Mouse (Mus musculus): Measurements from ENCODE around the gene Klf15. TPM values are rescaled to one million over a fixed set of nuclear protein-coding genes. Genes with fewer than 3 reads are reported as not detected.

Gene Klf15
- total RNA-seq, 2 experiments from 2014 or later = 14.8 to 42.1 TPM

DNA sequence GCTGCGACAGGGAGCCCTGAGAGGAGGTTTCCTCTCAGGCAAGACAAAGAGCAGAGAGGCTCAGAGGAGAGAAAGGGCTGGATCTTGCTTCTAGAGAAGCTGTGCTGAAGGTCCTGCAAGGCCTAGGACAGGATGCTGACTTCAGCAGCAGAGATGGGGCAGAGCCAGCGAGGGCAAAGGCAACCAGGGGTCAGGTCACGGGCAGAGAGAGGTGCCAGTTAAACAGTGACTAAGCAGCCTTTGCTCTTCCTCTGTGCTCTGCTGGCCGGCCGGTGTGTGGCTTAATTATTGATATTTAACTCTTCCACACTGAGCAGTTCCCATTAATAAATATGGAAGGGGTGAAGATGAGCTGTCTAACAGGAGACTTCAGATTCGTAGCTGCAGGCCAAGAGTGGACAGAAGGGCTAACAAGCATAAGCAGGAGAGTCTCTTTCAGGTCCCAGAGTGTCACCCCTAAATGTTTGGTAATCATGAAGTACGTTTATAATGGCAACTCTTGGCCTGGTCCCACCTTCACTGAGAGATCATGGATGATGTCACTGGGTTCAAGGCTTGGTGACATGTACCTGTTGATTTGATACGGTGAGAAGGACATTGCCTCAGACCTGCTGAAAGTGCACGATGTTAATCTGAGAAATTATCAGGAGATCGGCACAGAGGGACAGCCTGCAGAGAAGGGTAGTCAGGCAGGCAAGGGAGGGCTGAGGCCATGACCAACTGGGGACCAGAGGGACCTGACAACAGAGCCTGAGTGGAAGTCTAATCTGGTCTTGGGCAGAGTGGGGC, 29.8 kb downstream of the Klf15 start:
- DNase-seq = peak; percentile 67

DNA sequence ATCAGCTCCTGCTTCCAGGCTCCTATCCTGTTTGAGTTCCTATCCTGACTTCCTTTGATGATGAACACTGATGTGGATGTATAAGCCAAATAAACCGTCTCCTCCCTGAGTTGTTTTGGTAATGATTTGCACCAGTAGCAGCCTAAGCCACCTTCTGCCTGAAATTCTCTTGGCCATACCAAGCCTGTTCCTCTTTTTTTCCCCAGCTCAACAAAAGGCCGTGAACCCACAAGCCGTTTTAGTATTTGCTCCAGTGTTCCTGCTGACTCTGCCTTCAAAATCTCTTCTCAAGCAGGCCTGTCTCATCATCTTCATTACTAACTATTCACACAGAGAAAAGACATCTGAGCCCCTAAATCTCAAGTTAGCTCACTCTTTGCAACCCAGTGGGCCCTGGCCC, 31.8 kb downstream of the Klf15 start:
- DNase-seq = no peak

DNA sequence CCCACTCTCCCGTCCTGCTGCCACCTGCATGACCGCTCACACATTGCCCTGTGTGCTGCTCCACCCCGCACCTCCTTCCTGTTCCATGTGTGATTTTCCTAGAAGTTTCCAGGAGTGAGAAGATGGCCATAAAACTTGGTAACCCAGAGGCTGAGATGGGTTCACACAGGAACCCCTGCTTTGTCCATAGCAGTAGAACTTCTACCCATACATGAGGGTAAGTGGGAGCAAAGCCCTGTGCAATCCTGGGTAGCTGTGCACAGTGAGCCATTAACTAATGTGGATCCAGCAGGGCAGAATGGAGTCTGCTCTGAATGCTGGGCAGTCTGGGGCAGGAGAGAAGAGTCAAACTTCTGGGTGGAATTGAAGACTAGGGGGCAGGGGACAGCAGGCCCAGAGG, 32.2 kb downstream of the Klf15 start:
- no peak for DNase-seq

DNA sequence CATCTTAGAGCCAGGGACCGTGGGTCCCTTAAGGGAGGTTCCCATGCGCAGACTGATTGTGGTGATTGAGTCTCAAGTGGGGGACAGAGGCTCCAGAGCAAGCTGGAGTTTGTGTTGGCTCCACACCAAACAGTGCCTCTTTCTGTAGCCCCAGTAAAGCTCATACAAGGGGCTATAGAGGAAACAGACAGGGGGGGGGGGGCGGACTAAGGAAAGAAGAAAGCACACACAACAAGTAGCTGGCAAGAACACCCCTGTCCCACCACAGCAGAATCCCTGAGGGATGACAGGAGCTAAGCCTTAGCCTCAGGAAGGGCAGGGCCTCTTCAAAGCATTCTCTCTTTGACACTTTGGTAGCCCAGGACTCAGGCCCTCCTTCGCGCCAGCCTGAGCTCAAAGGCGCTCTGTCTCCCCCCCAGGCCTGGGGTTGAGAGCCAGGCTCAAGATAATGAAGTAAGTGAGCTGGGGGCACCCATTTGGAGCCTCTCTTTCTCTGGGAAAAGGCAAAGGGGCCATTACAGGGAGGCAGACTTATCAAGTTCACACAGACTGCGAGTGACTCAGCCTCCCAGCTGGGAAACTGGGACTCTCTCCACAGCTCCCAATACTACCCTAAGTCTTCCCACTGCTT, 33.0 kb downstream of the Klf15 start:
- DNase-seq = no peak

DNA sequence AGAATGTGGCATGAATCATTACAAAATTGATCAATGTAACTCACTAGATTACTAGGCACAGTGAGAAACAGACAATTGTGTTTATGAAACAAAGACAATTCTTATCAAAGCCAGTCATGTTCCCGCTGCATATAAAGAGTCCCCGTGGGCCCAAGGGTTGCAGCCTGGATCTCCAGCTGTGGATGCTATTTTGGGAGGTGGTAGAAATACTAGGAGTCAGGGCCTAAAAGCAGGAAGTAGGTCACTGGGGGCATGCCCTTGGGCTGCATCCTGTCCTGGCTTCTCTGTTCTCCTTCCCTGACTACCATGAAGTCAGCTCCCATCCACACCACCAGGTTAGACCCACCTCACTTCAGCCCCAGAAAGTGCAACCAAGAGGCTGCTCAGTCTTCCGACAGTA, 33.8 kb downstream of the Klf15 start:
- no peak for DNase-seq

DNA sequence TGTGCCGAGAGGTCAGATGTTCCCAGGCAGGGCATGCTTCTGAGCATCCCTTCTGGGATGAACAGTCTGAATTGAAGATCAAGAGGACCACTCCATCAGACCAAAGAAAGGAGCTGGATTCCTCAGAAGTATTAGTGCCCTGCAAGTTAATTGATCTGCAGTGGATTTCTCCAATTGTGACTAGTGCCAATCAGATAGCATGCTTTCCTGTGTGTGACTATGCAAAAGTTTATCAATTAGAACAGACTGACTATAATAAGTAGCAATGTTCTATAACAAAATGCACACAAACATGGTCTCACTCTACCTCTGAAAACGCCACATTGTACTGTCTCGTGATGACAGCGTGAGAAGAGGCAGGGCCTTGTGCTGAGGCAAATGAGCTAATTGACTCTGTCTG, 37.1 kb downstream of the Klf15 start:
- no peak for DNase-seq

DNA sequence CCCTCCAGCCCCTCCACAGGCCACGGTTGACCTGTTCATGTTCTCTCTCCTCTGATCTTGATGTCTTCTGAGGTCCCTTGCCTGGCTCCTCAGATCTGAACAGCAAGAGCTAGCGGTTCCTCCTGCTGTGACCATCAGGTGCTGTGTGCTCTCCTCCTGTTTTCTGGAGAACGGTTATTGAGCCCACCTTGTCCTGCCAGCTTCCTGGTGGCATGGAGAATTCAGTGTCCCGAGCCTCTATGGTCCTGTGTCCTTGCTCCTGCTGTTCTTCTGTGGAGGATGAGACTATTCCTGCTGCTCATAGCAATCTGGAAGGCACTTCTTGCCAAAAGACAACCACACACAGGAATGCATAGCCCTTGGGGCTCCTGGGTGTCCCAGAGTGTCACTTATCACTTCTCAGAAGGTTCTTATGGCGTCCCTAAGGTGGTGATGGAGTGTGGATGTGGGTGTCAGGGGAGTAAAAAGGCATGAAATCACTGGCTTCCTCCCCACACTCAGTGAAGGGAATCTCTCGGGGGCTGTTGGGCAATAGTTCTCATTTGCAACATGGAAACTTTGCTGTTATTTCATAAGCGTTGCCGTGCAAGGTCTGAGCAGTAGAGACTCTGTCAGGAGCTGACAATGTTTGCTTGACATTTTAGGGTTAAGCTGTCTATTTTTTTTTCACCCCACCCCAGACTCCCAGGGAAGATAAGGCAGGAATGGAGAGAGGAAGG, 39.0 kb downstream of the Klf15 start:
- DNase-seq = peak; percentile 61

DNA sequence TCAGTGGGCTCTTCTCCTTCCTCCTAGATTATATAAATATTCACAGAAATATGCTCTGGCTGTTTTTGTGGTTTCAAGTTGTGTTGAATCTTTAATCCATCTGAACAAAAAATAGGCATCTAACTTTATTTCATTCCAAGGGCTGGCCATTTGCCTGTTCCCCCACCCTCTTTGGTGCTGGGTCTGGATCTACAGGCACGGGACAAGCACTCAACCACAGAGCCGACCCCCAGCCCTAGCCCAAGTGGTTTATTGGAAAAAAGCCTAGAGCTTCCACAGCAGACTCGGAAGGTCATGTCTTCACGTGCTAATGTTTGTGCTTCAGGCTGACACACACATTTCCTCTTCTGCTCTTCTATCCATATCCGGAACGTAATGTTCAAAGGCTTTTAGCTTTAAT, 43.5 kb downstream of the Klf15 start:
- DNase-seq = no peak

DNA sequence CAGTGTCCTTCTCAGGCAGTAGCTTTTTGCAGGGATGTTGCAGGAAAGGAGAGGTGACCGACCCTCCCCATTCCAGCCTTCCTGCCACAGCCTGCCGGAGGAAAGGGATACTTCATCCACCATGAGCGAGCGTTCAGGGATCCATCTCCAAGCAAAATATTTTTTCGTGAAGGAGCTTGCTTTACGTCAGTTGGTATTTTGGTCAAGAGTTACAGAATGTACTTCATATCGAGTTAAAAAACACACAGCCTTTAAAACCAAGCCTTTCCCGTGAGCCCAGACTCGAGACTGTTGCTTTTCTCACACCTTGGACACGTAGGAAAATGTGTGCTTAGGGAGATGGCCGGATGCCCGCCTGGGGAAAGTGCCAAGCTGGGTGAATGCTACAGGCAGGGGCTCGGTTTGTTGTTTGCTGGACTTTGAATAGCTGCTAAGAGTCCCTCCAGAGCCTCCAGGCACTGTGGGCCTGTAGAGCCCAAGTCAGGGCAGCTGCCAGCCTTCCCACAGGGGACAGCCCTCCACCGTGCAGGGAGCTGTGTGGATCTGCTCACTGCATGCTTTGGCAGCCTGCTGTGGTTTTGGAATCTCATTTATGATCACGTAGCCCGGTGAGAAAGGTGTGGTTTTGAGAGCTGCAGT, 44.4 kb downstream of the Klf15 start:
- DNase-seq = peak; percentile 88

DNA sequence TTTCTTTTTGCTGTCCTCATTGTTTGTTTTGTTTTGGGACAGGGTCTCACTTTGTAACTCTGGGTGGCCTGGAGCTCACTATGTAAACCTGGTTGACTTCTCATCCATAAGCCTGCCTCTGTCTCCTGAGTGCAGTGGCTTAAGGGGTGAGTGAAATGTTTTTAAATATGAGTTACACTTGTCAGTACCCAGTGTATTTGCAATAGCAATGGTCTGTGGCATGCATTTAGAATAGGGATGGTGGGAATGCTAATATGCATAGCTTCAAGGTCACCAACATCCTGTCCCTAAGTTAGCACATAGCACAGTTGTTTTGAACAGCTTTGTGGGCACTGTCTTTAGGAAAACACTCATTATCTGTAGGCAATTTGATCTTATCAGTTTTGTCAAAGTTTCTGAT, 45.1 kb downstream of the Klf15 start:
- no peak for DNase-seq

DNA sequence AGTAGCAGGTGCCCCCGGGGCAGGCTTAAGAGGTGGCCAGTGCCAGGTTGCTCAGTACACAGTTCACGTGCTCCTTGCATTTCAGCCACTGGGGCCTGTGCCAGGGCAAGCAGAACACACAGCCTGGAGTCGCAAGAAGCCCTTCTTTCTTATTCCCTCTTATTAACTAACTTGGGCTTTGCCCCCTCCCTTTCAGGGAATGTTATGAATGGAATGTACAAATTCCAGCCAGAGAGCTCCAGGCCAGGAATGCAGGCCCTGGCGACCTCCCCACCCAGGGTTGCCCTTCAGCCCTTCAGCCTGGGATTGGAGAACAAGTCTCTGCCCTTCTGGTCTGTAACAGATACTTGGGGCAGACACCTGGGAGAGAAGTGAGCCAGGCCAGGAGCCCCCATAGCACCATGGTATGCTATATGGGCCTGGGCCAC, 45.8 kb downstream of the Klf15 start:
- DNase-seq = peak; percentile 77

DNA sequence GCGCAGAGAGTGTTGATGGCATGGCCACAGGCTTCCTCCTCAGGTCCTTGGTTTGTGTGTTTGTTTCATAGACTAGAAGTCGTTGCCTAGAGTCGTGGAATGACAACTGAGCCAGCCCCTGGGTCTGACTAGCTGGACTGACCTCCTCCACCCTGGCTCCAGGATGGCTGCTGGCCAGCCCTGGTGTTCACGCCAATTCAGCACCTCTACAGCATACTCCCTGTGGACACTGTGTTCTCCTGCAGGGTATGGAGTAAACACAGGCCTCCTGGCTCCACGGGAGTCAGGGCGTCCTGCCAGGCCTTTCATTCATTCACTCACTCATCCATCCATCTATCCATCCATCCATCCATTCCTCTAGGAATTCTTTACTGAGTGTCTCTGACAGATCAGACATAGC, 46.7 kb downstream of the Klf15 start:
- DNase-seq = peak; percentile 85

DNA sequence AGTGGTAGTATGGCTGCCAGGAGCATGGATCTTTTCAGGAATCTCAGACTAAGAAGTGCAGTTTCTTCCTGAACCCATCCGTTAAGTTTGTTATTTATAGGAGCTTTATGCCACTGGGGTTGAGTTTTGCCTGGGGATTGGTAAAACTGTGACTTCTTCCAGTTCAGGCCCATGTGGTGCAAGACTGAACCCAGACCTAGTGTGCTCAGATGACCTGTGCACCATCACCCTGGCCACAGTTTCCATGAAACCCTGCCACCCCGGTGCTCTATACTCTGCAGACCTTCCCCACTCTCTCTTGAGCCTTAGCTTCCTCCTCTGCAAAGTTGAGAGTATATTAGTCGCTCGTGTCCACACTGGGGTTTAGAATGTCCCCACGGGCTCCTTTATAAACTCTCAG, 50.0 kb downstream of the Klf15 start:
- no peak for DNase-seq

DNA sequence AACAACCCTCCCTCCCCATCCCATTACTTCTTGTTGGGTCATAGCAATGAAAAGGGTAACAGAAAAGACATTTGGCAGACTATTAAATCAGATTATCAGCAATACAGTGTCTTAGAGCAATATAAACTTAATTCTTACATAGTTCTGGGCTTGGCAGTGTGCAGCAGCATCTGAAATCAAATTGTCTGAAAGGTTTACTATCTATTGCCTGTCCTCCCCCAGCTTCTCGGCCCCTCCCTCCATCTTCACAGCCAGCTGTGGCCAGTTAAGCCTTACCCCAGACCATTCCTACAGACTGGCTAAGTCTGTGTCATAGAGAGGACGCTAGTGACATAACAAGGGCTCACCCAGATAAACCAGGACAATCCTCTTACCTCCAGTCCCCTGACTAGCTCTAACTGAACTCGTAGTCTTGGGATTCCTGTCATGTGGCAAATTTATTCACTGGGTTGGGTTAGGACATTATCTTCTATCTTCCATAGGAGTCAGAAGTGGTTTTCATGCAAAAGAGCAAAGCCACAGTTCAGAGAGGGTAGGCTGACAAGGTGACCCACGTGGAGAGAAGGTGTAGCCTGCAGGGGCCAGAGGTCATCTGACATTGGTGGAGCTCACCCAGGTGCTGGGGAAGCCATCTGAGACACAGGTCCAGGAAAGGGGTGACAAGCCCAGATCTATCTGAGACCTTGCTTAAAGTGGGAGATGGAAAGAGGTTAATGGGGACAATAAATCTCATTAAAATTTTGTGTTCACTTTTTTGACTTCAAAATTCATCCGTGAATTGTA, 50.9 kb downstream of the Klf15 start:
- no peak for DNase-seq

DNA sequence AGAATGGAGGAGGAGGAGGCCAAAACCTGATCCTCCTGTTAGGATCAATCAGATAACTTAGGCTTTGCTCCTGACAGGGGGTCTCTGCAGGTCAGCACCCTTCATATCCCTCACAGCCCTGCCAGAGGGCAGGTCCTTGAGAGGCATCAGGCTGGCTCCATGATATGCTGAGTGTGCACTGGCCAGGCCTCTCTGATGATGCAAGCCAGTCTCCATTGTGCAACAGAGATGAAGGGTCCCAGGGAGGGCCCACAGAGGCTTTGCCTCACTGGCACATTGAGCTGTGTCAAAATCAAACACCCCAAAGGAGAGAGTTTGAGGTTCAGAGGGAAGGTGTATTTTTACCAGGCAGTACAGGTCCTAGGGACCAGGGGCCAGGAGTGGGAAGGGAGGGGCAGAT, 52.0 kb downstream of the Klf15 start:
- DNase-seq = peak; percentile 56

DNA sequence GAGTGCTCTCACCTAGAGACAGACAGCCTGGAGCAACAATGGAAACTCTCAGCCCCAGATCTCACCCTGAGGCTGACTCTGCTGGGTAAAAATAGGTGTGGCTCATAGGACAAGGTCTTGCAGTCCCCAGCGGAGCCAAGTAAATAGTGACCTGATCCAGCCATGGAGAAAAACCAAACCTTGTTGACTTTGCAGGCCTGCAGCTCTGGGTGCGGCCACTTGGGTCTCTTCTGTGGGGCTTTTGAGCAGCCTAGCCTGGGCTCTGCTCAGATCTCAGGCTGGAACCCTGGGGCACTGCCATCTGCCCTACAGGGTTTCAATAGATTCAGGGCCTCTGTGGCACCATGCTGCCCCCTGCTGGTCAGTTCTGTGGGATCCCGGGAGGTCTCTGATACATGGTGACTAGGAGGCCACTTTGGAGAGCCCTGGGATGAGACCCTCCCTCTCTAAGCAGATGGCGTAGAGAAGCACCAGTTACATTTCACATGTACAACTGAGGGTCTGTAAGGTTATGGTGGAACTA, 52.6 kb downstream of the Klf15 start:
- DNase-seq = peak; percentile 95

DNA sequence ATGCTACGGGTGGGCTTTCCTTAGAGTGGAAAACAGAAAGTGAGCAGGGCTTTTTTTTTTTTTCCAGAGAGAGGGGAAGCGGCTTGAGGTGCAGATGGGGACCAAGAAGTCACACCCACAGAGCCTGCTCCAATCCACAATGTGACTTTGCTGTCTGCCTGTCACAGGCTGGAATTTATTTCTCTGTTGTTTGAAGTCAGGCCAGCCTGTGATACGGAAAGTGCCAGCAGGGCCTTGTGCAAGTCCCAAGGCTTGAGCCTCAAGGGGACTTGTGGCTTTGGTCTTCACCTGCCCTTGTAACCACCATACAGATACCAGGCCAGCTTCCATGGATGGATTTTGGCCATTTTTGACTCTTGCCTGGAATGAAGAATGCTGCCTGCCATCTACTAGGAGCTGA, 56.5 kb downstream of the Klf15 start:
- DNase-seq = peak; percentile 63

DNA sequence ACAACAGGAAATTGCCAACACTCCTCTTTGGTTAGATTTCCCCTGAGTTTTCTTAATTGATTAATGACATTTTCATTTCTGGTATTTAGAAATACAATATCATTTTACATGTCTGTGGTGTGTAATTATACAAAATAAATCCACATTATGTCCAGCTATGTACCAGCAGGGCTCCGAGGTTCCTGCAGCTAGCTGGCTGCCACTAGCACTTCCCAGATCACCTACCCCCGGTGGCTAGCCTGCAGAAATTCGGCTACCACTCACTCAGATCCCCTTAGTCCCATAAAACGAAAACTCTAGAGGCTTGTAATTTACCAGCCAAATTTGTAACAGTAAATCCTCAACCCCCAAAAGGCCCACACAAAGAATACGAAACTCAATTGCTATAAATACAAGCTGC, 57.0 kb downstream of the Klf15 start:
- DNase-seq = no peak

Measured in adrenal gland, postnatal 10 days (tissue).